Mouse (Mus musculus) left cerebral cortex, postnatal 25 days (tissue): ENCODE results near the gene Nos1ap. TPM values are rescaled to one million over a fixed set of nuclear protein-coding genes. Genes with fewer than 3 reads are reported as not detected.

Experiments used
- DNase-seq, 2 experiments: peaks; one replicate each; pipeline ENCODE4 v3.0.0; 2022; ENCODE audit warnings: low spot score in 2 of 2, mixed read lengths in 1 of 2
- intact Hi-C: fragments of 180-260 bp; cut with DNase I; formaldehyde crosslinking; loops from one replicate; pipeline ENCODE4 v1.15.1; 2025
- total RNA-seq, 2 experiments: library from RNA; stranded (reverse); gene quantifications; 2 replicates each; pipeline ENCODE4 v1.2.3; 2021

The Nos1ap gene
- total RNA-seq, 2 experiments from 2014 or later, result 170 to 172 TPM

- intact Hi-C loops, result no loop called here
- no peak for DNase-seq
Observed at GRCm38 (mm10) chr1:170482236-170482905, 107.3 kb downstream of the Nos1ap start.

DNA sequence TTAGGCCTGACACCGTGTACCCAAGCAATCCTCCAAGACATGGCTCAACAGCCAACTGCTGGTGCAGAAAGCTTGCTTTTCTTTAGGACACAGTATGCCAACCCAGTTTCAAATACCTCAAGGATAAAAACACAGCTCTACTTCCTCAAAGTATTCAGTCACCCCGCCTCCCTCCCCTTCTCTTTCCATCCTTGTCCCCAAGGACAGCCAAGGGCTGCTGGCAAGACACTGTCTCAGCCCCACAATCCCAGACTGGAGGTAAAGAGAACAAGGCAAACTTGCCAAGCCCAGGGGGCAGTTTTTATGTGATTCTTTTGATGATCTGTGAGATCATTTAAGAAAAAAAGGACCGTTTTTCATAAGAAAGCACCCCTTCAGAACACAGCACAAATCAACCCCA is 108.6 kb downstream of the Nos1ap start:
- DNase-seq, result peak in 1 of 2 experiments; percentile 36
- intact Hi-C loops, result no loop called here

DNA sequence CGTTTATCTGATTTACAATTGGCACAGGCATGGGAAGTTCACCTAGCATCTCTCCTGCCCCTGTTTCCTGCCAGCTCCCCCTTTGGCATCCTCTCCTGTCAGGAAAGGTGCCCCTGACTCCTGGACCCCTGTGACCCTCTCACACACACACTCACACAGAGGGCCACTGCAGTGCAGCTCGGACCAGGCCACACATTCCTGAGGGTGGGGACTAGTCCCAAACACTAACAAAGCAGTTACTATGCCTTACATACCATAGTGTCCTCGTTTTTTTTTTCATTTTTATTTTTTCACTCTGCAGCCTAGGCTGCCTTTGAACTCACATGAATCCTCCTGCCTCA is 110.2 kb downstream of the Nos1ap start:
- intact Hi-C loops, result no loop called here
- no peak for DNase-seq

DNA sequence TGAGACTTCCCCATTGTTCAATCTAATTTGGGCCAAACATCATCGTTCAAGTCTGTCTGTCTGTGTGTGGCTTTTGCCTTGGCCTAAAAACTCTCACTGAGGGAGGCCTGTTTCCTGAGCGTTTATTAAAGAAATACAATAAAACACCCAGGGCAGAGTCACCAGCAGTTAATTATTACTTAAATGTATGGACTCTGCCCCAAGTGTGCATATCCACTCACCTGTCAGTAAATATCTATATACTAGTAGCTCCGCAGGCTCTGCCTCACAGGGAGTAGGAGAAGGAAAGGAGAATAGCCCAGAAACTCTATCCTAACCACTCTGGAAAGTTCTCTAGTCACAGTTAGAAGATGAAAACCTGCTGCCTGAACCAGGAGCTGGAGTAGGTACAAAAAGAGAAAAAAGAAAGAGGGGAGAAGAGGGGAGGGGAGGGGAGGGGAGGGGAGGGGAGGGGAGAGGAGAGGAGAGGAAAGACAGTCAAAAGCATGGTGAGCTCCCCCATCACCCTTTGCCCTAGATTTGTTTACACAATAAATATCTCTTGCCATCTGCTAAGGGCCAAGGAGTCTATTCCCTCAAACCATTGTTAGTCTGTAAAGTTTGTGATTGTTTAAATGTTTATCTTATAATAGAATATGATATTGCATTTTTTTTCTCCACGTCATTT is 110.7 kb downstream of the Nos1ap start:
- intact Hi-C loops, result no loop called here
- DNase-seq, result no peak

DNA sequence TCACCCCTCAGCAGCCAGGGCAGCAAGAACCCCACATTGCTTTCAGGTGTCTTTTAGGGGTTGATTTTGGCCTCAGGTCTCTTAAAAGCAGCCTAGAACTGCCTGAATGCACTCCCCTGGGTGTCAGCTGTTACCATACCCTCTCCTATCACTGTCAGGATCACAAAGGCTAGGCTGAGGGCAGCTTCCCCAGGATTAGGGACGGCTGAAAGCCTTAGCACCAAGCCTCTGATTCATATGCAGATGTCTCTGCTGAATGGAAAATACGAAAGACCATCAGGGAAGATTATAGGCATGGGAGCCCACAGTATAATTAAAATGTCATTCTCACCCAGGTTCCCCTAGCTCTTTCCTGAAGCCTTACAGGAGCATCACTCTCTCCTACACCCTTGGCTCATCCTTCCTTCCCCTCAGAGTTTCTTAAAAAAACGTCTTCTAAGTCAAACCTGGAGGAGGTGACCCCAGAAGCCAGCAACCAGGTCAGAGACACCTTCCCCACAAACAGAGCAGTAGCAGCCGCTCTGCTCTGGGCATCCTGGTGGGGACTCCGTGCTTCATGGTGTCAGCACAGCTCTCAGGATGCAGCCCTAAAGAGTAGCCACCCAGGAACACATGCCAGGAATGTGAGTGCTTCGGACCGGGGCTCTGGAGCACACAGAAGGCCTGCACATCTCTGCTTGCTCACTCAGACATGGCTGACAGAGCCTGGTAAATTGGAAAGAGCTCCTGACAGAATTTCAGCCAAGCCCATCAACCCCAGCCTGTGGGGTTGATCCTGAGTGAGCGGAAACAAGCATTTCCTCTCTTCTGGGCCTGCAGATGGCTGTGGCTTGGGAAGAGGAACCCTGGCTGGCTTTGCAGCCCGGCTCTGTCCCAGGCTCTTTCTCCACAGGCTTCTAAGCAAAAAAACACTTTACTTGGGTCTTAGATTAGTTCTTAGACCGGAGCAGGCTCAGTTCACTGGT is 111.7 kb downstream of the Nos1ap start:
- no peak for DNase-seq
- intact Hi-C loops, result no loop called here

DNA sequence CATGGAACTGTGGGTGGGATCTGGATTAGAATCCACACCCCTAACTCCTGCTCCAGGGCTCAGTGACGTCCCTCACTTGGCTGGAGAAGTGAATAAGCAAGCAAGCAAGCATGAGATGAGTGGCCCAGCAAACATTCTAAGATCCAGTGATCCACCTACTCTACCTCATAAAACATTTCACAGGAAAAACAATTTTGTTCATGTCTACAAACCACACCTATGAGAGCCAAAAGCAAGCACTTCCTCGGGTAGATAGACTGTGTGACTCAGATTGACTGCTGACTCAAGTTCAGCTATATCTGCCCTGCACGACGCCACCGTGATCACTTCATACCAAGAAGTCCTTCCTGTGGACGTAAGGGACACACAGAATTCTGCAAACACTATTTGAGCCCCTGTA is 116.2 kb downstream of the Nos1ap start:
- intact Hi-C loops, result no loop called here
- DNase-seq, result no peak

DNA sequence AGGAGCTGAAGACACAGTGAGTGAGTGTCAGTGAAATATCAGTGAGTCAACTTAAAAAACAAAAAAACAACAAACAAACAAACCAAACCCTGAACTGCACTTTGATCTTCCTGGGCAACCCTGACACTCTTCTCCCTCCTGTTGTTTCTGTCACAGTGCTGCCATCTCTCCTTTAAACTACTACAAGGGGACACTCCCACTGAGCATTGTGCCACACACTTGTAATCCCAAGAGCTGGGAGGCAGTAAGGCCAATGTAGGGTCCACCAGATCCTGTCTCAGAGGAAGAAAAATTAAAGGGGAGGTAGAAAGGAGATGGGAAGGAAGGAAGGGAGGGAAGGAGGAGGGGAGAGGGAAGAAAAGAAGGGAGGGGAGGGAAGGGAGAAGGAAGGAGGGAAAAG is 116.8 kb downstream of the Nos1ap start:
- intact Hi-C loops, result no loop called here
- no peak for DNase-seq

DNA sequence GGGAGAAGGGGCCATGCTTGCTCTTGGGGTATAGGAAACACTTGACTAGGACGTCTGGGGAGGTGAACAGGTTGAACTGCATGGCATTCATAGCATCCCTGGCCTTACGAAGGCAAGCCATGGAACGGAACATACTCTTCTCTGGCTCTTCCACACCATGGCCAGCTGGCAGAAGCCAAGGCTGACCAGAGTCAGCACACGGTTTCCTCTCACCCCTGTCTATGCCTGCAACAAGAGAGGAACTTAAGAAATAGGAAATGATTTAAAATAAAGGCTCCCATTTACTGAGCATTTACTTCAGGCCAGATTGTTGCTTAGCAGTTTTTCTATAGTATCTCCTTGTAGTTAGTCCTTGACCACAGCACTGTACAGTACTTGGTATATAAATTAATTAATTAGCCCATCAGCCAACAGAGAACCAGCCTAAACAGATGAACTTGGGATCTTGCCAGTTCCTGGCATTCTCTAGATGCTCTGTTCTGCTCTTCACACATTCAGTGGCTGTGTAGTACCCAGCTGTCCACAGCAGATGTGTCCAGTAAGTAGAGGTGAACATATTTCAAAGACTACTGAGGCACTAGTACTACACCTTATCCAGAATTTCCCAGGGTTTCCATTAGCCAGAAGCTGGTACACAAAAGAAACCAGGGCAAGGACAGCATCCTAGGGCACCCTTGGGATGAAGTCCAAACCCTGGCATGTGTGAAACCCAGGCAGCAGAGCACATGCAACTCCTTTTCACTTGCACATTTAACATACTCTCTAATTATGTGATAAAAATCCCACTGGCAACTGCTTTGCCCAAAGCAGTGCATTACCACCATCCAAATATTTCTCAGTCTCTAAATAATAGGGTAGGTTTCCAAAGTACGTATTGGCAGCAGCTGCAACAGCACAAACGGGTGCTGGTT is 123.3 kb downstream of the Nos1ap start:
- DNase-seq, result no peak
- intact Hi-C loops, result no loop called here

- intact Hi-C loops, result loop anchor here (5.0 kb wide), 1 partner anchor 160 kb away; no protein-coding TSS in a partner anchor
- DNase-seq, result no peak
Observed at GRCm38 (mm10) chr1:170462140-170462539, 127.5 kb downstream of the Nos1ap start.

DNA sequence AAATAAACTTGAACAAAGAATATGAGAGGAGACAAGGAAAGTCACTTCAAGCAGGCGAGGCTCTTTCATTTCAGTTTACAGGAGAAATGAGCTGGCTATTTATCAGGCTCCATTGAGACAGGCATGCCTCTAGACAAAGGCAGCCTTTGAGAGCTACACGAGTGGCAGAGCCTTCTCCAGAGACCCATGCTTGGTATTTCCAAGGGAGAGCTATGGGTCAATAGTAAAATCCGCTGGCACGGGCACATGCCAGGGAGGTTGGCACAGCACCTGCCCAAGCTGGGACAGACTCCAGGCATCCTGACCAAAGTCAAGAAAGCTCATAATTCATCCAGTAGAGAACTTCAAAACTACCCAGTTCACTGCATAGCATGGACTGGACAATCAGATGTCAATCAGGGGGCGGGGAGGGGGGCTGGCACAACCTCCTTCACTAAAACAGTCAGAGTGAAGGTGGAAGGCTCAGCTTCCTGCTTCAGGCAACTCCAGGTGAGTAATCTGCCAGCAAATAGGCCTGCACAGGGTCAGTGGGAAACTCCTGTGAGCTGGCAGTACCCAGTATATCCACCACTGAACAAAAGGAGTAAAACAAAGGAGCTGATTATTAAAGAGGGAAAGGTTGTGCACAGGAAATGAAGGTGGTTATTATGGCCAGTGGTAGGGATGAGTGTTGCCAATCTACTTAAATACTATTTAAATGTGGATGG is 129.6 kb downstream of the Nos1ap start:
- DNase-seq, result peak in 1 of 2 experiments; percentile 39
- intact Hi-C loops, result loop anchor here (5.0 kb wide), 1 partner anchor 158 kb away; no protein-coding TSS in a partner anchor

DNA sequence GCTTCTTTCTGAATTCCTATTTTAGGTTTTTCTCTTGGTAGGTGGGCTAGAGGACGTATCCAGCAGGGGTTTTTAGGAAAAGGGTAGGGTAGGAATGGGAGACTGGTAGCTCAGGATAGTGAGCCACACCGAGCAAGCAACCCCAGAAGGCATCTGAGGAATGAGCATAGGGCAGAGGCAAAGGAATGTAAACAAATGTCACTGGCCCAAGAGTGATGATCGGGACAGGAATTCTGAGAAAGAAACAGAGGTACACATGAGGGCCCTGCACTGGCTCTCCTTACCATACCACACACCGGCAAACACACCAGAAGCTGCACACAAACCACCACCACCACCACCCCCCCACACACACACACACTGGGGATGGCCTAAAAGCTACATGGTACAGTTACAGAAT is 132.0 kb downstream of the Nos1ap start:
- intact Hi-C loops, result no loop called here
- DNase-seq, result no peak

GRCm38 (mm10) chr1:170455910-170456700 is 133.6 kb downstream of the Nos1ap start:
- no peak for DNase-seq

DNA sequence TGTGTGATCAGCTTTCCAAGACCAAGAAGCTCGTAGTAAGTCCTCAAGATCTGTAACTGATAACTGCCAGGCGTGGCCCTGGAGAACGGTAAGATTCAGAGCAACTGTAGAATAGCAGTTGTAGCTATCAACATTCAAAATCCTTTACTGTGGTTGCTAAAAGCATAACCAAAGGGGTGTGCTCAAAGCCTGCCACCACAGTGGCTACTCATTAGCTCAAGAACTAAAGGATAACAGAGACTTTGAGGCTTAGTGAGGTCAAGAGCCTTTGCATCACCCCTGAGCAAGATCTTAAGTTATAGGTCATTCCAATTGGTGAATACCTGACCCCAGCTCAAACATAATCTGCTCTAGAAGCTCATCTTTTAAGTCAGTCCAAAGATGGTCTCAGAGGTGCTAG is 134.3 kb downstream of the Nos1ap start:
- no peak for DNase-seq
- intact Hi-C loops, result no loop called here

More at GRCm38 (mm10) chr1:170455910-170456700, 133.6 kb downstream of the Nos1ap start:
- intact Hi-C loops, result no loop called here

GRCm38 (mm10) chr1:170453455-170453854 is 136.2 kb downstream of the Nos1ap start:
- no peak for DNase-seq
- intact Hi-C loops, result no loop called here

- DNase-seq, result no peak
- intact Hi-C loops, result no loop called here
Observed at GRCm38 (mm10) chr1:170448244-170448643, 141.4 kb downstream of the Nos1ap start.

- intact Hi-C loops, result no loop called here
Observed at GRCm38 (mm10) chr1:170445458-170445857, 144.2 kb downstream of the Nos1ap start.

DNA sequence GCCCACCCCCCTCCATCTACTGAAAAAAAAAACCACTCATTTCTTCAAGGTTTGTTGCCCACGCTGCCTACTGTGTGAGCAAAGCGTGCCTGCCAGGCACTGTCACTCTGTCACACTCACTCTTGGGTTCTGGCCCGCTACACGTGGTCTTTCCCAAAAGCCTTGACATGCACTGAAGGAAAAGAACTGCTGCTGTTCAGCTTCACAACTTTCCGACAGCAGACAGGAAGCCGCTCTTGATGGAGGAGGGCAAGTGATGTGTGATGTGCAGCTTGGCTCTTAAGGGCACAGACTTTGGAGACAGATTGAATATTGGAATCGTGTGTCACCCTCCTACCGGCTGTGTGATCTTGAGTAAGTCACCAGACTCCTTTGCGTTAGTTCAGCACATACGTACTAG is 149.3 kb downstream of the Nos1ap start:
- peak in 1 of 2 experiments; percentile 82 for DNase-seq

More at GRCm38 (mm10) chr1:170445458-170445857, 144.2 kb downstream of the Nos1ap start:
- DNase-seq, result peak in 1 of 2 experiments; percentile 24

More for the DNA sequence above, 149.3 kb downstream of the Nos1ap start:
- intact Hi-C loops, result no loop called here
